Mouse (Mus musculus) brain, embryonic 14.5 days (tissue): Measurements from ENCODE around the gene Cd46.

Experiments used
- CTCF ChIP-seq: fragments of 200-500 bp; IDR thresholded peaks from 2 replicates; pipeline ENCODE4 v1.5.1; 2012; ENCODE audit warnings: inconsistent platforms, mild to moderate bottlenecking, moderate library complexity, borderline replicate concordance; ENCODE audit not compliant: insufficient read depth, insufficient read length; ENCODE audit errors: extremely low read depth
- POLR2A ChIP-seq: fragments of 200-500 bp; IDR thresholded peaks from 2 replicates; pipeline ENCODE4 v1.6.1; 2012; ENCODE audit warnings: mild to moderate bottlenecking, inconsistent platforms, borderline replicate concordance; ENCODE audit not compliant: poor library complexity, insufficient read depth, insufficient read length, severe bottlenecking; ENCODE audit errors: extremely low read depth

- TF ChIP-seq CTCF (peak; percentile 40; the same call in 1 of the 2 replicates), POLR2A (no peak)
These were observed 75.1 kb downstream of the Cd46 start for GRCm38 (mm10) chr1:195016811-195017501.
